Mouse (Mus musculus): ENCODE measurements around the gene Cox4i2.
A peak's percentile ranks its signal among the peaks of the same experiment; 100 is the strongest.

Gene Cox4i2

GRCm38 (mm10) chr2:152736090-152736601 lies 17.8 kb upstream of the Cox4i2 start, which contains the start of gene Id1:
Gene Id1 (plus strand): TSS chr2:152736251.
- DNase-seq: peak; percentile 27 to 39

GRCm38 (mm10) chr2:152736748-152737147 lies 17.2 kb upstream of the Cox4i2 start:
- no peak for DNase-seq

GRCm38 (mm10) chr2:152737306-152738221 lies 16.4 kb upstream of the Cox4i2 start:
- DNase-seq: no peak

GRCm38 (mm10) chr2:152738341-152738740 lies 15.6 kb upstream of the Cox4i2 start:
- DNase-seq: no peak

- DNase-seq: no peak
These were observed 14.7 kb upstream of the Cox4i2 start for GRCm38 (mm10) chr2:152739031-152739841.

- no peak for DNase-seq
These were observed 14.1 kb upstream of the Cox4i2 start for GRCm38 (mm10) chr2:152739842-152740260.

GRCm38 (mm10) chr2:152740490-152740889 lies 13.5 kb upstream of the Cox4i2 start:
- DNase-seq: no peak

- DNase-seq: no peak
These were observed 12.6 kb upstream of the Cox4i2 start for GRCm38 (mm10) chr2:152741153-152742041.

- peak in 1 of 2 experiments; percentile 32 for DNase-seq
These were observed 11.5 kb upstream of the Cox4i2 start for GRCm38 (mm10) chr2:152742435-152742834.

GRCm38 (mm10) chr2:152756474-152757393 lies 2.8 kb downstream of the Cox4i2 start:
- no peak for DNase-seq

GRCm38 (mm10) chr2:152757478-152757877 lies 3.5 kb downstream of the Cox4i2 start:
- no peak for DNase-seq

GRCm38 (mm10) chr2:152758351-152758750 lies 4.4 kb downstream of the Cox4i2 start:
- no peak for DNase-seq

GRCm38 (mm10) chr2:152763310-152763709 lies 9.3 kb downstream of the Cox4i2 start:
- DNase-seq: no peak

GRCm38 (mm10) chr2:152764172-152765044 lies 10.4 kb downstream of the Cox4i2 start:
- DNase-seq: no peak

- no peak for DNase-seq
These were observed 11.2 kb downstream of the Cox4i2 start for GRCm38 (mm10) chr2:152765045-152765674.

GRCm38 (mm10) chr2:152766387-152767123 lies 12.6 kb downstream of the Cox4i2 start:
- DNase-seq: peak; percentile 63 to 86

- peak in 1 of 2 experiments; percentile 32 for DNase-seq
These were observed 13.8 kb downstream of the Cox4i2 start for GRCm38 (mm10) chr2:152767618-152768271.

- no peak for DNase-seq
These were observed 15.7 kb downstream of the Cox4i2 start for GRCm38 (mm10) chr2:152769677-152770076.
